Mouse (Mus musculus): ENCODE results near the gene Donson.

Gene Donson

GRCm38 (mm10) chr16:91688619-91689334 lies at the start of gene Donson:
Donson (minus strand) TSS chr16:91688770.
- in situ Hi-C loops (cut with MboI; ENCODE audit: low pct_unique_long_range_greater_than_20kb in 1 of 2, low sequenced_read_pairs in 2 of 2, unreplicated experiment in 1 of 2), result no loop called here

GRCm38 (mm10) chr16:91736046-91736816 lies 47.7 kb upstream of the Donson start:
- in situ Hi-C loops (cut with MboI; ENCODE audit: low pct_unique_long_range_greater_than_20kb in 1 of 2, low sequenced_read_pairs in 2 of 2, unreplicated experiment in 1 of 2), result no loop called here

DNA sequence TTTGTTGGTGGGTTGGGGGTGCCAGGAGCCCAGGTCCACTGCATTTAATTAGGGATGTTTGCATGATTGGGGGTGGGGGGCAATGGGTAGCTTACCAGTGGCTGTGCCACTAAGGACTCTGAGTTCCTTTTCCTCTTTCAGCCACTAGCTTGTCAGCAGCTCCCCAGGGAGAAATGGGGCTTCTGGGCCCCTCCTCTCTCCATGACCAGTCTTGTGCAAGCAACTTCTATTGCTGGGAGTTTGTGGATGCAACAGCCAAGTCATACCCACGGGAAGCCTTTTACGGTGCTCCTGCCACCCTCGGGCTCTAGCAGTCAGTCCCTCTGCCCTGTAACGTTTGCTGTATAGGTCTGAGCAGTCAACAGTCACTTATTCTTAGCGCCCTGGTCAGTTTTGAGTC lies 46.2 kb upstream of the Donson start:
- in situ Hi-C loops (cut with MboI; ENCODE audit: low pct_unique_long_range_greater_than_20kb in 1 of 2, low sequenced_read_pairs in 2 of 2, unreplicated experiment in 1 of 2), result no loop called here

GRCm38 (mm10) chr16:91732816-91733215 lies 44.2 kb upstream of the Donson start:
- in situ Hi-C loops (cut with MboI; ENCODE audit: low pct_unique_long_range_greater_than_20kb in 1 of 2, low sequenced_read_pairs in 2 of 2, unreplicated experiment in 1 of 2), result no loop called here

DNA sequence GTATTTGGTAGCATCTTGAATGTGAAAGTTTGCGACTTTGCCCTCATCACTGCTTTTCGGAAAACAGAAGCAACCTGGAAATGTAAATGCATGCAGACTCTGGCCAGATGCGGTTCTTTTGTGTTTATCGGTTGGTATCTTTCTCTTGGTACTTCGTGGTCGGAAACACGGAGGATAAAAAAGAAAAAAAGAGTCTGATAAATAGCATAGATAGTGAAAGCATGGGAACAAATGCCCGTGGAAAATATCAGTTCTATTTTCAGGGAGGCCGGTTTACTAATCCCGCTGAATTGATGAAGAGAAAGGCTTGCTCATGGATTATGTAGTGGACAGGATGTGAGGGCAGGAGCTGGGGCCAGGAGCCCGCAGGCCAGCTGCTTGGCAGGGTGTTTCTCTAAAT lies 41.9 kb upstream of the Donson start:
- in situ Hi-C loops (cut with MboI; ENCODE audit: low pct_unique_long_range_greater_than_20kb in 1 of 2, low sequenced_read_pairs in 2 of 2, unreplicated experiment in 1 of 2), result no loop called here

DNA sequence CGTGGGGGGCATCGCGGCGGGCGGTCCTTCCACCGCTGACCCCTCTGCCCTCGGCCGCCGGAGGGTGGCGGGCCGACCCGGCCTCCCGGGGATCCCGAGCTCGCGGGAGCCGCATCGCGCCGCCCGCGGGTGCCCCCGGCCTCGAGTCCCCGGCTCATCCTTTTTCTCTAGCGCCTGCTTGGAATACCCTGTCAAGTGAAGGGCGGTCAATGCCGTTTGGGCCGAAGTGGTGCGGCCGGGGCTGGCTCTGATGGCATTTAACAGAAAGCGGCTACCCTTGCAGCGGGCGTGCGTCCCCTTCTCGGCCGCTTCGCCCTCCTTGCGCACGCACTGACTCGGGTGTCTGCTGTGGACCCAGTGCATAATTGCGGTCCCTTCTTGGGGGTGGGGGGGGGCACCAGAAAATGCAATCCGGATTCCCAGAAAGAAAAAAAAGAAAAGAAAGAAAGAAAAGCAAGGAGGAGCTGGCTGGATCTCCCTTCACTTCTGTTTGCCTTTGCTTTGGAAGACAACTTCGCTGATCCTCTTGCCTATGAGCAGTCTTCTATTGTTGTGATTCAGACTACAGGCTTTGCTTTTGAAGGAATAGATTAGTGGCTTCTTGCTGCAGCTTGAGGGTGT lies 41.4 kb upstream of the Donson start:
- in situ Hi-C loops (cut with MboI; ENCODE audit: low pct_unique_long_range_greater_than_20kb in 1 of 2, low sequenced_read_pairs in 2 of 2, unreplicated experiment in 1 of 2), result no loop called here

- in situ Hi-C loops (cut with MboI; ENCODE audit: low pct_unique_long_range_greater_than_20kb in 1 of 2, low sequenced_read_pairs in 2 of 2, unreplicated experiment in 1 of 2), result no loop called here
Measured at GRCm38 (mm10) chr16:91729066-91729482, 40.5 kb upstream of the Donson start, which contains the start of gene Itsn1. Itsn1 (plus strand) TSS chr16:91729281.

DNA sequence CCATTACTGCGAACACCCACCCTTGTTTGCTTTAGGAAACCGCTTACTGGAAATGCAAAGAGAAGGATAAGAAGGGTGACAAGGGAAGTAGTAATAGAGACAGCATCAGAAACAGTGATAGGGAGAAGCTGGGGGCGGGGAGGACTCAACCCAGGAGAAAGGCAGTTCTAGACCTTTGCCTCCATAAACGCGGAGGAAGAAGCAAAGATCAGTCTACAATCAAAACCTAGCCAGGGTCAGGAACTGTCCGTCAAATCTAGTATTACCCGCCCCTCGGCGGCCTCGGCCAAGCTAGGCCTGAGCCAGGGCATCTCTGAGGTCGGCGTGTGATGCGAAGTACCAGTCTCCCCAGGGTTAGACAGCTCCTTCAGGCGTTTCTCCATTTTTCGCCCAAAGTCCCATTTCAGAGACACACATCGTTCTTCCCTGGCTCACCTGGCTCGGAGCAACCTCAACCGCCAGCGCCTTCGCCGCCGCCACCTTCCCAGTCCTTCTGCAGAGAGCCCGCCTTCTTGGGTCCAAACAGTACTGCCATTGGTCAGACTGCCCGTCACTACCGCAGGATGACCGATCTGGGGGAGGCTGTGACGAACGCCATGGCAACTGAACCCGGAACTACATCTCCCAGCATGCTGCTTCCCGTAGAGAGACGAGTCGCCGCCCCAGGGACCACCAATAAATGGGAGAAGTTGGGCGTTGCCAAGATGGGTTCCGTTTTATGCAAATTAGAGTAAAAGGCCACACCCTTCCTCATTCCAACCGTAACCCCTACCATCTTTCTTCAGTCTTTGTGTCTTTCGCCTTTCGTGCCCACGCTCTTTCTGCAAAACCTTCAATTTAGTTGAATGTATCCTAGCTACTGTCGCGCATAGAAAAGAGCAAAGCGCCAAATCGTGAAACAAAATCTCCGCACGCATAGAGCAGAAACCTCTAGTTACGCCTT lies 39.8 kb upstream of the Donson start, which contains the start of gene Cryzl1:
Gene Cryzl1 (minus strand): TSS at position 853 of the 943 bp plus-strand sequence.
- in situ Hi-C loops (cut with MboI; ENCODE audit: low pct_unique_long_range_greater_than_20kb in 1 of 2, low sequenced_read_pairs in 2 of 2, unreplicated experiment in 1 of 2), result no loop called here

DNA sequence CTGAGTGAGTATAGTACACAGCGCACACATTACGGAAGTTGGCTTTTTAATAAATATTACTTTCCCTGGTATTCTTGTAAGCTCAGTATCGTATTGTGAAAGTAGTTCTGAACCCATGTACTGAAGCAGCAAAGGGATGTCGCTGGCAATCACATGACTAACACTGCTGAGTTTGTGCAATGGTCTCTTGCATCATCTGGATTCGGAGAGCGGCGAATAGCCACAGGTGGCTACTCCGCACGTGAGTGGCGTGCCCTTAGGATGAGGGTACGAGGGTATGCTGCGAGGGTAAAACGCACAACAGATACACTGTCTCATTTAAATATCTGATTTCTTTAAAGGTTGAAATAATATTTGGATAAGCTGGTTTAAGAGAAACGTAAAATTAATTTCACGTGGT lies 38.9 kb upstream of the Donson start:
- in situ Hi-C loops (cut with MboI; ENCODE audit: low pct_unique_long_range_greater_than_20kb in 1 of 2, low sequenced_read_pairs in 2 of 2, unreplicated experiment in 1 of 2), result no loop called here

DNA sequence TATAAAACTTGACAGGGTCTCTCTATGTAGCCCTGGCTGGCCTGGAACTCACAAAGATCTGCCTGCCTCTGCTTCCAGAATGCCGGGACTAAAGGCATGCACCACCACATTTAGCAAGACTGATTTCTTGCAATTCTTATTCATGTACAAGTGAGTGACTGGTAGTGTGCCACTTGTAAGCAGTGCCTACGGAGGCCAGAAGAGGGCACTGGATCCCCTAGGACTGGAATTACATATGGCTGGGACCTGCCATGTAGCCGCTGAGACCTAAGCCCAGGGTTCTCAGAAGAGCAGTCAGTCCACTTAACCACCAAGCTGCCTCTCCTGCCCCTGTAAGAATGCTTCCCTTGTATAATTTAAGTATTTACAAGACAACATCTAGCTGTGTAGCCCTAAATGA lies 35.7 kb upstream of the Donson start:
- in situ Hi-C loops (cut with MboI; ENCODE audit: low pct_unique_long_range_greater_than_20kb in 1 of 2, low sequenced_read_pairs in 2 of 2, unreplicated experiment in 1 of 2), result loop anchor here in 1 of 2 experiments (25.0 kb wide), 1 partner anchor 188 kb away; no protein-coding TSS in a partner anchor

DNA sequence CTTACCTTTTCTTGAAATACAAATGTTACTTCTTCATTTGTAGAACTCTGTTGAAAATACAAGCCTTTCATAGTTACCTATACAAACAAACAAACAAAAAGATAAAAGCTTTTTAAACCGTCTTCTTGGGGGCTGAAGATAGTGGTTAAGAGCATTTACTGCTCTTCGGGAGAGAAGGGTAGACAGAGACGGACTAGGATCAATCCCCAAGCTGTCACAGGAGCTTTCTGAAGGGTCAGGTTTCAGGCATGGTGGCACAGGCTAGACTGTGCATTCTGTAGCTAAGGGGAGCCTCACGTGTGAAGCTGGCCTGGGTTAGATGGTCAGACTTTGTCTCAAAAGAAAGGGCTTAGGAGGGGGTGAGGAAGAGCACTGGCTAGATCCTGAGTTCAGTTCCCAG lies 28.8 kb upstream of the Donson start:
- in situ Hi-C loops (cut with MboI; ENCODE audit: low pct_unique_long_range_greater_than_20kb in 1 of 2, low sequenced_read_pairs in 2 of 2, unreplicated experiment in 1 of 2), result loop anchor here in 1 of 2 experiments (25.0 kb wide), 1 partner anchor 195 kb away; no protein-coding TSS in a partner anchor

GRCm38 (mm10) chr16:91716927-91717349 lies 28.4 kb upstream of the Donson start:
- in situ Hi-C loops (cut with MboI; ENCODE audit: low pct_unique_long_range_greater_than_20kb in 1 of 2, low sequenced_read_pairs in 2 of 2, unreplicated experiment in 1 of 2), result loop anchor here in 1 of 2 experiments (25.0 kb wide), 1 partner anchor 195 kb away; no protein-coding TSS in a partner anchor

- in situ Hi-C loops (cut with MboI; ENCODE audit: low pct_unique_long_range_greater_than_20kb in 1 of 2, low sequenced_read_pairs in 2 of 2, unreplicated experiment in 1 of 2), result loop anchor here in 1 of 2 experiments (25.0 kb wide), 1 partner anchor 202 kb away; no protein-coding TSS in a partner anchor
Measured at GRCm38 (mm10) chr16:91710241-91710640, 21.7 kb upstream of the Donson start.

DNA sequence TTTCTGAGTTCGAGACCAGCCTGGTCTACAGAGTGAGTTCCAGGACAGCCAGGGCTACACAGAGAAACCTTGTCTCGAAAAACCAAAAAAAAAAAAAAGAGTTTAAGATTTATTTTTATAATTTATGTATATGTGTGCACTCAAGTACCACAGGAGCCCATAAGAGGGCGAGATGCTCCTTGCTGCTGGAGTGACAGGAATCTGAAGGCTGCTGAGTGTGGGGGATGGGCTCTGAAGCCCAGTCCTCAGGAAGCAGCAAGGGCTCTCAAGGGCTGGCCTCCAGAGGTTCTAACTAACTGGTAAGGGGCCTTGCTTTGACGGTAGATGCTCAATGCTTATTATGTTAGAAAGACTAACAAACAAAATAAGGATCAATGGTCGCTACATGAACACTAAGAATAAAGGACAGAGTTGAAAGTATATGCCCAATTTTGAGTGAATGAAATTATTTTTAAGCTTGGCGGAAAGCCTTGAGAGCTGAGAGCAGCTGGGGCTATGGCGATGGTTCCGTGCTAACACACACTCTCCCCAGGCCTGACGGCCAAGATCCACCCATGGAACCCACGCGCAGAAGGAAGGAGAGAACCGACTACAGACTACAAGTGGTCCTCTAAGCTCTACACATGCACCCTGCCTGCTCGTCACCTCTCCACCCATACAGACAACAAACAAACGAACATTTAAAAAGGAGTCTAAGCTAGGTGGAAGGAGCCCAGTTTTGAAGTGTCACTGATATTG lies 16.2 kb upstream of the Donson start:
- in situ Hi-C loops (cut with MboI; ENCODE audit: low pct_unique_long_range_greater_than_20kb in 1 of 2, low sequenced_read_pairs in 2 of 2, unreplicated experiment in 1 of 2), result loop anchor here in 1 of 2 experiments (25.0 kb wide), 1 partner anchor 208 kb away; no protein-coding TSS in a partner anchor

GRCm38 (mm10) chr16:91702771-91703188 lies 14.2 kb upstream of the Donson start:
- in situ Hi-C loops (cut with MboI; ENCODE audit: low pct_unique_long_range_greater_than_20kb in 1 of 2, low sequenced_read_pairs in 2 of 2, unreplicated experiment in 1 of 2), result loop anchor here in 1 of 2 experiments (25.0 kb wide), 1 partner anchor 210 kb away; no protein-coding TSS in a partner anchor

DNA sequence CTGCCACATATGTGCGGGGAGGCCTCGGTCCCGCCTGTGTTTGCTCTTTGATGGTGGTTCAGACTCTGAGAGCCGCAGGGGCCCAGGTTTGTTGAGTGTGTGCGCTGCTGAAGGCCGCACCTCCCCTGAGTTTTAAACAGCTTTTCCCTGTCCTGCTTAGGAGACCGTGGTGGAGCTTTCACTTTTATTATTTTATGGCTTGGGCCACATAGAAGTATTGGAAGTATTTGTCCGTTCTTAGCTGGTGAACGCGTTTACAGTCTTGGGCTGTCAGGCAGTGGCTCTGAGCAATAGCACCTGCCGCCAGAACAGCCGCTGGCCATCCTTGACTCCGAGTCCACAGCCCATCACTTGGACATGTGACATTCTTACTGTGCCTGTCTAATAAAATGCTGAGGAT lies 13.3 kb upstream of the Donson start:
- in situ Hi-C loops (cut with MboI; ENCODE audit: low pct_unique_long_range_greater_than_20kb in 1 of 2, low sequenced_read_pairs in 2 of 2, unreplicated experiment in 1 of 2), result loop anchor here in 1 of 2 experiments (25.0 kb wide), 1 partner anchor 210 kb away; no protein-coding TSS in a partner anchor

GRCm38 (mm10) chr16:91698995-91699394 lies 10.4 kb upstream of the Donson start:
- in situ Hi-C loops (cut with MboI; ENCODE audit: low pct_unique_long_range_greater_than_20kb in 1 of 2, low sequenced_read_pairs in 2 of 2, unreplicated experiment in 1 of 2), result loop anchor here in 1 of 2 experiments (10.0 kb wide), 1 partner anchor 216 kb away; no protein-coding TSS in a partner anchor

All from mouse embryonic stem cell (cell line).